Mouse (Mus musculus): ENCODE data around the gene Map3k19.

Map3k19 gene

DNA sequence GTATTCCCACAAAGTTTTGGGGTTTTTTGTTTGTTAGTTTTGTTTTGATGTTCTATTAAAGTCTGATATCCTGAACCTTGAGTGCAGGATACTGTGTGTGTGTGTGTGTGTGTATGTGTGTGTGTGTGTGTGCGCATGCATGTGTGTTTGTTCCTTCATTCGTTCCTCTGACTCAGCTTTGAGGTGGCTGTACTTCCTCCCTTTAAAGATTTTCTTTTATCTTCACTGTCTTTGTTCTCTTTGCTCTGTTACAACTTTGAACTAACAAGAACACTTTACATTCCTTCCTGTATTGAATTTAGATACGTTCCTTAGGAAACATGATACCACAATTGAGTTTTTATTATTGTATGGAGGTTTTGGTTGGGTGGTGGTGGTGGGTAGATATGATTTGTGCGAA, 58.5 kb downstream of the Map3k19 start:
- DNase-seq: no peak

DNA sequence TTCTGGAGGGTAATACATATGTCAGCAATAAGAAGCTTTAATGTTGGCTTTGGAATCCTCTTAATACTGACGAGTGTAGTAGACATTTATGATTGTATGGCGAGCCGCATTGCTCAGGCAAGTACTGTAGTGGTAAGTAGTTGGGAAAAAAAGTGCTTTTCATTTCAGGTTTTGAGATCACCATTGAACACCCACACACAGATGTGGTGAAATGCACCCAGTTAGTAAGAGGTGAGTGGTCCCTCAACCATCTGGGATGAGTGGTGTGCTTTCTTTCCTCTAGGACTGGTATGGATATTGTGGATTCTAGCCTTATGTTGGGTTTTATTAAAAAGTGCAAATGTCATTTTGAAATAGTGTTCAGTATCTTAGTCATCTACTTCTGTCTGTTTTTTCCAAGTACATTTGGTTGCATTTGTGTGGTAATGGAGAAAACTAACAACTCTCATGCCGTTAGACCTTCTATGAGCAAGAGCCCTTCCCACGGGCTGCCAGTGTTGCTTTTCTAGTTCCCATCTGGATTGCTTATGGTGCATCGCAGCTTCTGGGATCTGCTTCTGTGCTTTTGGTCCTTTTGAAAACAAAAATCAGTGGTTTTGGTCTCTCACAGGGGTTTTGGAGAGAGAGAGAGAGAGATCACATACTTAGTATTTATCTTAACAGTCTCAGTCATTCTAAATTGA, 59.6 kb downstream of the Map3k19 start:
- DNase-seq: no peak

DNA sequence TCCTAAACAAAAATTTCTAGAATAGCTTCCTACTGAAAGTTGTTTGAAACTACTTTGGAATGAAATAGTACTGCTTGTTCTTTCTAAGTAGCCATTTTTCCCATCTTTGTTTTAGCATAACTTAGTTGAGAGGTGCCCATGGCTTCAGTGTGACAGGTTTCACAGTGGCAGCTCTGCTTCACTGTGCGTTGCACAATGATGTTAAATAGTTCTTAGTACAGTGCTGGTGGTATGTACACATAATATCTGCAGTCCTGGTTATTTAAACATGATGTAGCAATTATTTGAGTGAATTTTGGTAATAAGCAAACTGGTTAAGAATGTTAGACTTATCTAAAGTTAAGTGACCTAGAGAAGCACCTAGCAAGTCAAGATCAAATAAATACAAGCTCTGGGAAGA, 61.4 kb downstream of the Map3k19 start:
- DNase-seq: no peak

DNA sequence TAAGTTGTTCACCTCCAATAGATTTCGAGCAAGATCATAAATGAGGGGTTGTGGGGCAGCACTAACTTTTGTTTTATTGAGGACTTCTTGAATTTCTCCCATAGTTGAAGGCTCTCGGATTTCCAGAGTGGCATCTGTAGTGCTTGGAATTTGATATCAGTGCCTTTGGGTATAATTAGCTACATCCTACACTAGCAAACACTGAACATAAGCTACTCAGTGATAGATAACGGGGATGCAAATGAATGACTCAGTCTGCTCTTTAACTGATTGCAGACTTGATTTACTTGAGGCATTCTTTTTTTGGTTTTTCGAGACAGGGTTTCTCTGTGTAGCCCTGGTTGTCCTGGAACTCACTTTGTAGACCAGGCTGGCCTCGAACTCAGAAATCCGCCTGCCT, 65.9 kb downstream of the Map3k19 start:
- DNase-seq: no peak

DNA sequence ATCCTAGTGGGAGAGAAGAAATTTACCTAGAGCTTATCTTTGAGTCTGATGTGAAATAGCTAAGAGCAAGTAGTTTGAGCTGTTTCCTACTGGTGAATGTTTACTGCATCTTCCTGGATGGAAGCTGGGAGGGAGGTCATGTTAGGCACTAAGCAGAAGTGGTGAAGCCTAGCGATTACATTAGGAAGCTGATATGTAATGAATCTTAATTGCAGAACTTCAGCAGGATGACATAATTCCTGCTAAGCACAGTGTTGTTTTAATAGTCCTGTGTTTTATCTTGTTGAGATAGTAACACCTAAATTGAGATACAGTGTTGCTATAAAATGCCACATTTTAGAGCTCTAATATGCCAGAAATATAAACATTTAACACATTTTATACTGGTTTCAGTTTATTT, 68.9 kb downstream of the Map3k19 start:
- DNase-seq: no peak

DNA sequence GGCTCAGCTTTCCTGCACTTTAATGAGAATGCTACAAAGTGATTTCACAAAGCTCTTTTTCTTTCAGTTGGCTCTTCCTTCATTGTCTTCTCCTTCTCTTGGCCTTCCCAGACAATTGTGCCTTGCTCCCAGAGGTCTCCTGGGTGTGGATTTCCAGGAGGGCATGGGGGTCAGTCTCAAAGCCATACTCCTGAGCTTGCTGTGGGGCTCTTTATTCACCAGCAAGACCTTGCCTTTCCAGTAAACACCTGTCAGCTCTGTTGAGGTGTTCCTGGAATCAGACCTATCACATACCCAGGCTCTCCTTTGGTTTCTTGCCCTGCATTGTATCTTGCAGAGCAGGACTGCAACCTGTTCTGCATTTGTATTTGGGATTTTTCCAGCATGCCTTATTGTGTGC, 71.0 kb downstream of the Map3k19 start:
- no peak for DNase-seq

DNA sequence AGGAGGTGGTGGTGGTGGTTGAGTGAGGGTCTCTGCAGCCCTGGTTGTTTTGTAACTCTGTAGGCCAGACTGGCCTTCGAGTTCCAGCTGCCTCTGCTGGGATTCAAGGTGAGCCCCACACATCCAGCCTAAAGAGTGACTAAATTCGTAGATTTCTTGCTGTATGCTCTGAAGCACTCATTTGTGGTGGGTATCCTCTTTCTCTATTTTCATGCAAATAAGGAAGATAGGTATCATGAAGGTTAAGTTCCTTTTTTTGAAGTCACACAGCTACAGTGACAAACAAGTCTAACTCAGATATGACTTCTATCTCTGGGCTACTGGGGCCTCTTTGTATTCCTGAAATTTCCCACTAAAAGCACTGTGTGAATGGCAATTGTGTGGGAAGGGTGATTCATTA, 74.0 kb downstream of the Map3k19 start:
- DNase-seq: no peak

DNA sequence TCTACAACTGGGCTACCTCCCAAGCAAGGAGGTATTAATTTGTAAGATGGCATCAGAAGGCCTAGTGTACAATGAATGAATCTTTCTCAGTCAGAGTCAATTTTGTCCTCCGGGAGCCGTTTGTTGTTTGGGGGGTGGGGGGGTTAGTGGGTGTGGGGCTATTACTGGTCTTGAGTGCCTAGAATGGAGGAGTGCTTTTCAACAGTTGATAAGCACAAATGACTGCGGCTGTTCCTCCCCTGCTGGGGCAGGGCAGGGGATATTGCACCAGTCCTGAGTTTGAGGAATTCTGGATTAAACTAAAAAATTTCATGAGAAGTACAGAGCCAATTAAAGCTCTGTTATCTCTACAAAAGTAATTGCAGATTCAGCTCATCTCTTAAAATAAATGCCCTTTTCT, 74.7 kb downstream of the Map3k19 start:
- DNase-seq: no peak

DNA sequence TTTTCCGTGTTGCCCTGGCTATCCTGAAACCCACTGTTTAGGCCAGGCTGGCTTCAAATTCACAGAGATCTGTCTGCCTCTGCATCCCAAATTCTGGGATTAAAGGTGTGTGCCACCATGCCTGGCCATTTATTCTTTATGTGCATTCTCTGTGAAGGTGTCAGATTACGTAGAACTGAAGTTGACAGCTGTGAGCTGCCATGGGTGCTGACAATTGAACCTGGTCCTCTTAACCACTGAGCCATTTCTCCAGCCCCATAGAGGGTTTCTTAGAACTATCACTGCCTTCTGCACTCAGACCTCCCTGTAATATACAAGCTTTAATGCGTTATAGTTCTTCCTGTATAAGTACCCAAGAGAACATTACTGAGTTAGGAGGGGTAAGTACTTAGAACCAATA, 76.2 kb downstream of the Map3k19 start:
- no peak for DNase-seq

DNA sequence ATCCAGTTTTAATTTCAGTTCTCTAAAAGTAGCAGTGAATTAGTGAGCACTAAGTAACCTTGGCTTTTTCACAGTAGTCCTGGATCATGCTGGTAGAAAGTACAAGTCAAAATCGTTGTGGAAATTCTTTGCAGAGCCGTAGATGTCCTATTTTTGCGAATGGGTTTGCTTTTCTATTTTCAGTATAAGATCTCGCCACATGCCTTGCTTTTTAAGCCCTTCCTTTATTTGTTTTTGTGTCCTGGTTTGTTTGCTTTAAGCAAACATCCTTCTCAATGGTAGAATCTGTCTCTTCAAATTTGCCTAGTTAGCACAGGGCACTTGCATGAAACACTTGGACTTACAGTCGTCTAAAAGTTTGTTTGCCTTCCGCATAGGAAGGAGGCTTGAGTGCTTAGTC, 78.6 kb downstream of the Map3k19 start:
- no peak for DNase-seq

DNA sequence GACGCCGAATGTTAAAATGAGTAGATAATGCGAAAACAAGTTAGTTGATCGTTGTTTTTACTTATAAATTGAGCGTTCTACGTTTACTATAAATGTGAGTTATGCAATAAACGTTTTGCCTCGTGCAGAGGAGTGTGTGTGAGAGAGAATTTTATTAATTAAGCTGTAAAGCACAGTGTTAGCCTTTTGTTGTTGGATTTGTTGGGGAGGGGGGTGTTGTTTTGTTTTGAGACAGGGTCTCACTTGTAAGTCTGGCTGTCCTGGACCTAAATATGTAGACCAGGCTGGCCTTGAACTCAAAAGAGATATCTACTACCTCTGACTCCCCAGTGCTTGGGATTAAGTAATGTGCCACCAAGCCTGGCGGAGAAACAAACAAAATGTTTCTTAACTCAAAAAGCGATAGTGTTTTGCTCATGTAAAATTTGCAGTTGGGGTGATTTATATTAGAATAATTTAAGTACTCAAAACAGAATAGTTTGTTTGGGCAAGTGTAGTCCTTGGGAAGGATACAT, 79.6 kb downstream of the Map3k19 start:
- no peak for DNase-seq

DNA sequence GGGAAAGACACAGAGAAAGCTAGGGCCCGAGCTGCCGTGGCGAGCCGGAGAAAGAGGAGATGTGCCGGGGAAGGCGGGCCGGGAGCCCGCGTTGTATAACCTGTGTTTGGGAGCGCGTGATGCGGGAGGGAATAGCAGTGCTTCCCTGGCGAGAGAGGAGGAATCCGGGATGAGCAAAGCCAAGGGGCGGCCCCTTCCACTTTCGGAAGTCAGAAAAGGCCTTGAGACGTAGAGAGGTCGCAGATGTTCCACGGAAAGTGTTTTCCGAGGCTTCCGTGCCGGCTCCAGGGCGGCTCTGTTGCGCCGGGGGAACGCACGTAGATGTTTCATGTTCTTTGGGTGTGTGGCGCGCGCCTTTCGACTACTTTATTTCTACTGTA, 80.3 kb downstream of the Map3k19 start:
- no peak for DNase-seq

DNA sequence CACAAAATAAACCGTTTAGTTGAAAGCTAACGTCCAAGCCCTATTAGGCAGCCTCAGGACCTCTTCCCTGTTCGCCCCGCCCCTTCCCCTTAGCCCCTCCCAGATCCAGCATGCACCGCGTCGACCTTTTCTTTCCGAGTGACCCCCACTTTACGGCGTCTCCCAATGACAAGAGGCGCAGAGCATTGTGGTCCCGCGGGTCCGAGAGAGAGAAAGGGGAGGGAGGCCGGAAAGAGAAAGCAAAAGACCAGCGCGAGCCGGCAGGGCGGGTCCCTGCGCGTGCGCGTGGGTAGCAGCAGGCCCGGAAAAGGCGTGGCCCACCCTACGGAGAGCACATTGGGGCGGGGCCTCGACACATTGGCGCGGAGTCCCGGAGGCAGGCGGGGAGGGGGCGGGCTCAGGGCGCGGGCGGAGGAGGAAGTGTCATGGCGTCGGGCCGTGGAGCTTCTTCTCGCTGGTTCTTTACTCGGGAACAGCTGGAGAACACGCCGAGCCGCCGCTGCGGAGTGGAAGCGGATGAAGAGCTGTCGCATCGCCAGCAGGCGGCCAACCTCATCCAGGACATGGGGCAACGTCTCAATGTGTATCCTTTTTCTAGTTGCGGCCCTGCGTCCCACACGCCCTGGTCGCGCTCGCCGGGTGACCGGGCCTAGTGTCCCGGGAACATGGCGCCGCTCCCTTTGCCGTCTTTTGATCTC, 80.9 kb downstream of the Map3k19 start, which contains the start of gene Ccnt2:
Gene Ccnt2, plus strand, starts transcription at position 362 of the 698 bp plus-strand sequence.
- DNase-seq: peak; percentile 100

DNA sequence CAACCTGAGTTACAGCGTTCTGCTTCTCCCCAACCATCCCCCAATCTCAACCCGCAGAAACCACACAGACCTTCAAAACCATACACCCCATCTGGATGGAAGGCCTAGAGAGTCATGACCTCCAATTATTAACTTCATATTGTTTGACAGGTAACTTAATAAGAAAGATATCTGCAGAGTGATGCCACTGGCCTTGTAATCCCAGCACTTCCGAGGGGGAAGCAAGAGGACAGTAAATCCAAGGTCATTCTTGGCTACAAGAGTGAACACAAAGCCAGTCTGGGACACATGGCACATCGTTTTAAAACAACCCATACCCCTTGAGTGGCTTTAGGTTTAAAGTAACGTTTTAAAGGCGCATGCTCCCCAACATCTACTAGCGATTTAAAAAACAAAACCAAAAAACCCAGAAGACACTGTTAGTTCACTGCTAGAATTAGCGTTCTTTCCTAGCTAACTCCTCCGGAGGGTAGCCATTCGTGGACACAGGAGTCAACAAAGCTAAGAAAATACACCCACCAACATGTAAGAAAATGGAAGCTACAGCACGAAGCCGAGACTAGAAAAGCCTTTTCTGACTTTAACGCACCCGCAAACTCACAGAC, 81.5 kb downstream of the Map3k19 start:
- no peak for DNase-seq

DNA sequence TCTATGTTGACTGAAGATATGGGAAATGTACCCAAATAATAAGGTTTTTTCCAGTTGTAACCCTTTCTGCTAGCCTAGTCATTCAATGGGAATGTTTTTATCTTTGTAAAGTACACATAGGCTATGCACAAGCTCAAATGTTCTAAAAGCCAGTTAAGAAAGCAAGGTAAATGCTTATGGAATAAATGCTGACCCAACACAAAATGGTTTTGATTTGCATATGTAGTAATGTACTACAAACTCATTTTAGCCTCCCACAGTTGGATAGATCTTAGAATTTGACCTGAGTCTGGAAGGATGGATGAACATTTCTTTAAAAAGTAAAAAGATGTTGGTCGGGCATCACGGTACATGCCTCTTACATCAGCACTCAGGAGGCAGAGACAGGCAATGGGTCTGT, 88.1 kb downstream of the Map3k19 start:
- no peak for DNase-seq

DNA sequence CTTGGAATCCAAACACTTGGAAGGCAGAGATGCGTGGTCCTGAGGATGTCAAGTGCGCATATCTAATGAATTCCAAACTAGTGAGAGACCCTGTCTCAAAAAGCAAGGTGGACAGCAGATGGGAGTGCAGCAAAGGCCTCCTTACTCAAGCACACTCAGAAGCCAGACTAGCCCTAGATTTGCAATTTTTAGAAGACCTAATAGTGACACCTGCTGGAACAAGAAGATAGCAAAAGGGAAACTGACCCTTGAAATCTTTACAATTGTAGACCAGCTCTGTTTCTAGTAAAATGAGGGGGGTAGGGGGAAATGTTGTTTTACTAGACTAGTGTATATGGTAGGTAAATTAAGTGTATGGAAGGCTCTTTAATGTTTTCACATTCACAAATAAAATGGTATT, 89.4 kb downstream of the Map3k19 start:
- peak; percentile 54 for DNase-seq

All from retina, postnatal 1 day (tissue).